Mouse (Mus musculus) C2C12 (cell line): Measurements from ENCODE around the gene Draxin. TPM values are rescaled to one million over a fixed set of nuclear protein-coding genes. Genes with fewer than 3 reads are reported as not detected.

Source experiments
- H3K27me3 ChIP-seq: one replicate; pipeline ENCODE4 v1.6.1; 2011; ENCODE audit not compliant: control insufficient read depth, insufficient read depth, insufficient read length
- H3K36me3 ChIP-seq: one replicate; pipeline ENCODE4 v1.6.1; 2011; ENCODE audit not compliant: control insufficient read depth, insufficient read depth
- H3K4me3 ChIP-seq: one replicate; pipeline ENCODE4 v1.5.1; 2011; ENCODE audit warnings: mild to moderate bottlenecking, control low read depth; ENCODE audit not compliant: poor library complexity, insufficient read depth, severe bottlenecking
- H3K79me2 ChIP-seq: one replicate; pipeline ENCODE4 v1.6.1; 2011; ENCODE audit not compliant: control insufficient read depth, insufficient read depth
- H3K79me3 ChIP-seq: one replicate; pipeline ENCODE4 v1.6.1; 2011; ENCODE audit warnings: low read depth, control low read depth
- H3ac ChIP-seq: one replicate; pipeline ENCODE3; 2011; ENCODE audit warnings: low read depth; ENCODE audit not compliant: control insufficient read depth, insufficient read length
- CEBPB ChIP-seq: IDR thresholded peaks from one replicate; pipeline ENCODE4 v1.6.1; 2011; ENCODE audit warnings: low read depth, mild to moderate bottlenecking, control low read depth, moderate library complexity
- CTCF ChIP-seq: IDR thresholded peaks from one replicate; pipeline ENCODE4 v1.5.1; 2011; ENCODE audit not compliant: control insufficient read depth, insufficient read depth, insufficient read length
- FOSL1 ChIP-seq: IDR thresholded peaks from one replicate; pipeline ENCODE4 v1.8.0; 2011; ENCODE audit warnings: mild to moderate bottlenecking, low read length; ENCODE audit not compliant: poor library complexity, insufficient read depth, severe bottlenecking
- MAX ChIP-seq: IDR thresholded peaks from one replicate; pipeline ENCODE4 v1.6.1; 2011; ENCODE audit warnings: mild to moderate bottlenecking, control low read depth
- MYOD1 ChIP-seq: IDR thresholded peaks from one replicate; pipeline ENCODE4 v1.6.1; 2011; ENCODE audit warnings: low read depth; ENCODE audit not compliant: control insufficient read depth, insufficient read length
- MYOG ChIP-seq: IDR thresholded peaks from one replicate; pipeline ENCODE4 v1.6.1; 2011; ENCODE audit not compliant: control insufficient read depth, insufficient read length; ENCODE audit errors: extremely low read depth
- USF1 ChIP-seq: IDR thresholded peaks from one replicate; pipeline ENCODE4 v1.6.1; 2011; ENCODE audit warnings: low read depth, mild to moderate bottlenecking, control low read depth, moderate library complexity
- polyA plus RNA-seq: library from polyadenylated mRNA; unstranded; fragments of >200 nt; fragmentation: generic; extraction: Trizol; gene quantifications from one replicate; pipeline ENCODE4 v1.2.1, GENCODE M21; 2012; ENCODE audit warnings: missing spikeins

Draxin gene
- polyA plus RNA-seq, 1 experiment: 0.01 TPM

- Histone ChIP-seq H3K79me2 (no peaks in the 10 kb centered on the region), H3K36me3 (no peaks in the 10 kb centered on the region), H3K79me3 (no peaks in the 10 kb centered on the region), H3ac (no peak overlapping the region), H3K4me3 (no peak overlapping the region), H3K27me3 (no peaks in the 10 kb centered on the region)
- TF ChIP-seq USF1 (no peak), CEBPB (no peak), CTCF (no peak), FOSL1 (no peak), MYOD1 (no peak), MYOG (no peak), MAX (no peak)
Measured at GRCm38 (mm10) chr4:148075259-148075658, 55.2 kb downstream of the Draxin start.

DNA sequence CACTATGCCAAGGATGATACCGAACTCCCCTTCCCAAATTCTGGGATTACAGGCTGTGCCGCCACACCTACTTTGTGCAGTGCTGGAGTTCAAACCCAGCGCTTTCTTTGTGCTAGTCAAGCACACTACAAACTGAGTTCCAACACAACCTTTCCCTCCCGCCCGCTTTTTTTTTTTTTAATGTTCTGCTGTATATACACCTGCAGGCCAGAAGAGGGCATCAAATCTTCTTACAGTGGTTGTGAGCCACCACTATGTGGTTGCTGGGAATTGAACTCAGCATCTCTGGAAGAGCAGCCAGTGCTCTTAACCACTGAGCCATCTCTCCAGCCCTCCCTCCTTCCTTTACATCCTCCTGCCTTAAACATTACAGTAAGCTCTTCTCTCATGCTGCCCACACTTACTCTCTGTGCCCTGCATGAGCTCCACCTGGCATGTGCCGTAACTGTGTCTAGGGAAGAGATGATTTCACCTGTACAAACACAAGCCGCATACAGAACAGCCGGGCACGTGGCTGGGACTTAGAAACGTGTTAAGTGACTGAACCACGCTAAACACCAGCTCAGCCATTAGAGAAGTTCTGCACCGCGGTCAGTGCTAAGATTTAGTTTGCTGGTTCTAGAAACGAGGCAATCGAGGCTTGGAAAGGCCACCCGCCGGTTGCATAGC lies 55.8 kb downstream of the Draxin start:
- H3K79me2 ChIP-seq: no peaks in the 10 kb centered on the region
- no peak overlapping the region for H3K4me3 ChIP-seq
- H3K79me3 ChIP-seq: no peaks in the 10 kb centered on the region
- no peaks in the 10 kb centered on the region for H3K36me3 ChIP-seq
- H3ac ChIP-seq: no peak overlapping the region
- TF ChIP-seq MAX: no peak
- no peak for TF ChIP-seq USF1
- no peak for TF ChIP-seq MYOD1
- no peak for TF ChIP-seq MYOG
- no peak for TF ChIP-seq CTCF
- TF ChIP-seq FOSL1: no peak
- TF ChIP-seq CEBPB: no peak
- no peaks in the 10 kb centered on the region for H3K27me3 ChIP-seq

- H3K79me3 ChIP-seq: no peaks in the 10 kb centered on the region
- no peak overlapping the region for H3K4me3 ChIP-seq
Measured at GRCm38 (mm10) chr4:148071508-148071907, 59.0 kb downstream of the Draxin start.

DNA sequence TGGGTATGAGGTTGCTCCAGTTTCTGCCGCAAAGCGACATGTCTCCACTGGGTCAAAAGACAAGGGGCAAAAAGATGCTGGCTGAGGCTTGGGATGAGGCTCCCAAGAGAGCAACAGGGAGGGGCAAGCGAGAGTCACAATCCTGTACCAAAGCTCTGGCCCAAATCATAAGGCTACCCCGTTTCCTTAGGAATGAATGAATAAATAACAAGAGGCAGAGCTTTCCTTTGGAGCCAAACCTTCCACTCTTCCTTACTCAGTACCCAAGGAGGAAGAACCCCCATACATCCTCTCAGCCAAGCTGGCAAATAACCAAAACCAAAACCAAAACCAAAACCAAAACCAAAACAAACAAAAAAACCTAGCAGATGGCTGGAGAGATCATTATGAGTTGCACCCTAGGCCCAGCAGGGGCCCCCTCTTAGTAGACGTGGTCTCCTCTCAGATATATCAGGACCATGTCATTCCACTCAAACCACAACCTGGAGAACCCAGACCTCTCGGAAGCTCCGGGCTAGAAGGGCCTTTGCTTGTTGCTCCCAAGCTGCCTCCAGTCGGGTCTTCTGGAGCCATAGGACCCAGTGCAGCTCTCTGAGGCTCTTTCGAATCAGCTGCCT lies 60.8 kb downstream of the Draxin start:
- no peaks in the 10 kb centered on the region for H3K27me3 ChIP-seq
- no peaks in the 10 kb centered on the region for H3K79me3 ChIP-seq
- H3K79me2 ChIP-seq: no peaks in the 10 kb centered on the region
- TF ChIP-seq MYOG (no peak), MYOD1 (no peak), CTCF (no peak), FOSL1 (no peak), USF1 (no peak), MAX (no peak), CEBPB (no peak)
- H3ac ChIP-seq: no peak overlapping the region
- H3K4me3 ChIP-seq: no peak overlapping the region
- H3K36me3 ChIP-seq: no peaks in the 10 kb centered on the region

More at GRCm38 (mm10) chr4:148071508-148071907, 59.0 kb downstream of the Draxin start:
- Histone ChIP-seq H3K36me3 (no peaks in the 10 kb centered on the region), H3ac (no peak overlapping the region), H3K79me2 (no peaks in the 10 kb centered on the region), H3K27me3 (no peaks in the 10 kb centered on the region)
- TF ChIP-seq MYOG: no peak
- no peak for TF ChIP-seq MAX
- TF ChIP-seq USF1: no peak
- no peak for TF ChIP-seq CEBPB
- TF ChIP-seq CTCF: no peak
- no peak for TF ChIP-seq FOSL1
- TF ChIP-seq MYOD1: no peak

DNA sequence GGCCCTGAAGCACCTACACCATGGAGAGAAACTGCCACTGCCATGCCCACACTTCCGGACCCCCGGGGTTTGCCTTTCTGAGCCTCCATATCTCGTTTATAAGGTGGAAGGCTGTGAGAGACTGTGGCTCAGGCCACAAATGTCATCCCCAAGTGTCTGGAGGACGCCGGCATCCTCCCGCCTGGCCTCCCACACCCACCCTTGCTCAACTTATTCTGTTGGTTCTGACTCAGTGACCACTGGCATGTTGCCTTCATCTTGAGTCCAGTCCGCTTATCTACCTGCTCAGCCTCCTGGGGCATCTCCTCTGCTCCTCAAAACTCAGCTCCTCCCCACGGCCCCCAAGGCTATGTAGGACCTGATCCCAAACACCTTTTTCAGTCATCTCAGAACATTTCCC lies 63.2 kb downstream of the Draxin start:
- Histone ChIP-seq H3K4me3 (no peak overlapping the region), H3K36me3 (no peaks in the 10 kb centered on the region), H3K79me3 (no peaks in the 10 kb centered on the region), H3K27me3 (no peaks in the 10 kb centered on the region), H3K79me2 (no peaks in the 10 kb centered on the region), H3ac (no peak overlapping the region)
- TF ChIP-seq MYOG (no peak), CEBPB (peak; percentile 77), MAX (no peak)

- Histone ChIP-seq H3K36me3 (no peaks in the 10 kb centered on the region), H3K4me3 (no peak overlapping the region), H3K27me3 (no peaks in the 10 kb centered on the region), H3K79me3 (no peaks in the 10 kb centered on the region), H3K79me2 (no peaks in the 10 kb centered on the region), H3ac (no peak overlapping the region)
- peak; percentile 21 for TF ChIP-seq MAX
- TF ChIP-seq CEBPB: no peak
Measured at GRCm38 (mm10) chr4:148066401-148066744, 64.1 kb downstream of the Draxin start.
